Comparison of ENCODE assay signal across 9 mouse cellular contexts in genomic region chr12:99150126-99150525, GRCm38 (mm10).
DNase-seq lines count a peak whose midpoint lies in the region; ATAC-seq lines count a peak whose summit lies in the region.
"Had no signal": no experiment of that assay in that cellular context is flagged by ENCODE, and none has a peak within 500 bp of the region (broad histone marks: within the 10 kb centered on the region; RNA-seq: fewer than 3 reads in every experiment).

No protein-coding gene starts in this region.

- no peaks in the 10 kb centered on the region for H3K27me3 ChIP-seq in embryonic facial prominence, embryonic 11.5 days (ENCODE audit: control insufficient read depth, insufficient read depth, low read length)
- H3K27me3 ChIP-seq: limb, embryonic 12.5 days had no signal

- ATAC-seq in embryonic facial prominence, embryonic 11.5 days (replicated peaks; ENCODE audit: insufficient number of reproducible peaks, low FRiP score, low TSS enrichment, low read depth): no peak
- ATAC-seq in erythroid progenitor cell, adult 5-6 weeks (replicated peaks; ENCODE audit: low FRiP score, poor library complexity, severe bottlenecking): no peak

- DNase-seq in heart, adult 18-20 months: peak; percentile 32 to 82
- DNase-seq in heart, postnatal 25 days (ENCODE audit: low spot score): no peak
- peak; percentile 20 for DNase-seq in 416B (ENCODE audit: low read depth)
- DNase-seq in adrenal gland, adult (ENCODE audit: inconsistent age in 2 of 2, low spot score in 1 of 2): peak; percentile 40 to 85
- peak; percentile 51 for DNase-seq in embryonic facial prominence, embryonic 11.5 days (ENCODE audit: low spot score)
- peak; percentile 56 for DNase-seq in left cerebral cortex, postnatal 4 days
- peak; percentile 43 for DNase-seq in right cerebral cortex, postnatal 14 days

- H3K36me3 ChIP-seq in embryonic facial prominence, embryonic 11.5 days (replicated peaks; ENCODE audit: control insufficient read depth, insufficient read depth, low read depth, low read length): no peaks in the 10 kb centered on the region
- H3K36me3 ChIP-seq: limb, embryonic 12.5 days had no signal

- H3K4me3 ChIP-seq in embryonic facial prominence, embryonic 11.5 days (ENCODE audit: low read depth, low read length): no peak overlapping the region
- H3K4me3 ChIP-seq: limb, embryonic 12.5 days had no signal

- 40% methylated on average over 4 of the region's 4 CpGs for WGBS in embryonic facial prominence, embryonic 11.5 days

- no peak overlapping the region for H3K27ac ChIP-seq in embryonic facial prominence, embryonic 11.5 days (replicated peaks; ENCODE audit: low read depth, low read length)
- H3K27ac ChIP-seq: limb, embryonic 12.5 days had no signal

- H3K9me3 ChIP-seq in embryonic facial prominence, embryonic 11.5 days (replicated peaks; ENCODE audit: control insufficient read depth, low read length): 0 out of 2 replicates have a peak, but pooled peaks cover 2% of the 10 kb centered on the region

- intact Hi-C loops in heart, postnatal 25 days (cut with DNase I): loop anchor here (5.0 kb wide), 1 partner anchor 53 kb away; no protein-coding TSS in a partner anchor
- intact Hi-C loops in left cerebral cortex, postnatal 4 days (cut with DNase I): no loop called here

- H3K9ac ChIP-seq in embryonic facial prominence, embryonic 11.5 days (replicated peaks; ENCODE audit: low read length): no peak overlapping the region
- H3K9ac ChIP-seq: limb, embryonic 12.5 days had no signal

- H3K4me1 ChIP-seq in embryonic facial prominence, embryonic 11.5 days (ENCODE audit: control insufficient read depth, insufficient read depth, low read length): no peaks in the 10 kb centered on the region

- H3K4me2 ChIP-seq in embryonic facial prominence, embryonic 11.5 days (ENCODE audit: low read depth, low read length): no peak overlapping the region
- H3K4me2 ChIP-seq: limb, embryonic 12.5 days had no signal
